Mouse (Mus musculus) ovary, adult 2 months (tissue): ENCODE results near the gene Coq10b. TPM values are rescaled to one million over a fixed set of nuclear protein-coding genes. Genes with fewer than 3 reads are reported as not detected.

Source experiments
- polyA plus RNA-seq: library from polyadenylated mRNA; depleted of rRNA; stranded (reverse); fragments of >200 nt; gene quantifications from 2 replicates; pipeline ENCODE4 v1.2.3, GENCODE M21; 2012; rRNA removed

Gene Coq10b
- 6.3 and 9.4 TPM in 2 replicates for polyA plus RNA-seq

GRCm38 (mm10) chr1:55052355-55052953 is at the start of gene Coq10b:
Gene Coq10b (plus strand): TSS chr1:55052770.

DNA sequence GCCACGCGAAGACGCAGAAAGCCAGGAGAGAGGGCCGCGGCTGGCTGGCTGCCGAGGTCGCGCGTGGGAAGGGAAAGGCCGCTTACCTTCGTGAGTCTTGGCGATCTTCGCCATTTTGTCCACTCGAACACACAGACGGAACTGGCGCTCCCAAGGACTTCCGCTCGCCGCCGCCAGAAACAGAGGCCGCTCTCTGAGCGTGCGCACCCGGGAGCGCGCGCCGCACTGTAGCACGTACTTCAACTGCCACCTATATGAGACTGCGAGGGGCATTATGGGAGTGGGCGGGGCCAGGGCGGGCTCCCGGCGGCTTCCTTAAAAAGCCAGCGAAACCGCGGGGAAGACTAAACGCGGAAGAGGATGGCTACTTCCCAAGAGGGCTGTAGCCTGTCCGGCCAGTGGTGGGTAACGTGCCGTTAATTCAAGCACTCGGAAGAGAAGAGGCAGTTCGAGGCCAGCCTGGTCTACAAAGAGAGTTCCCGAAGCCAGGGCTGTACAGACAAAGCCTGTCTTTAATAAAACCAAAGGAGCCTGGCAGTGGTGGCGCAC is 25.2 kb upstream of the Coq10b start, which contains the start of gene Sf3b1:
Gene Sf3b1, minus strand, starts transcription at position 229 of the 549 bp plus-strand sequence.

DNA sequence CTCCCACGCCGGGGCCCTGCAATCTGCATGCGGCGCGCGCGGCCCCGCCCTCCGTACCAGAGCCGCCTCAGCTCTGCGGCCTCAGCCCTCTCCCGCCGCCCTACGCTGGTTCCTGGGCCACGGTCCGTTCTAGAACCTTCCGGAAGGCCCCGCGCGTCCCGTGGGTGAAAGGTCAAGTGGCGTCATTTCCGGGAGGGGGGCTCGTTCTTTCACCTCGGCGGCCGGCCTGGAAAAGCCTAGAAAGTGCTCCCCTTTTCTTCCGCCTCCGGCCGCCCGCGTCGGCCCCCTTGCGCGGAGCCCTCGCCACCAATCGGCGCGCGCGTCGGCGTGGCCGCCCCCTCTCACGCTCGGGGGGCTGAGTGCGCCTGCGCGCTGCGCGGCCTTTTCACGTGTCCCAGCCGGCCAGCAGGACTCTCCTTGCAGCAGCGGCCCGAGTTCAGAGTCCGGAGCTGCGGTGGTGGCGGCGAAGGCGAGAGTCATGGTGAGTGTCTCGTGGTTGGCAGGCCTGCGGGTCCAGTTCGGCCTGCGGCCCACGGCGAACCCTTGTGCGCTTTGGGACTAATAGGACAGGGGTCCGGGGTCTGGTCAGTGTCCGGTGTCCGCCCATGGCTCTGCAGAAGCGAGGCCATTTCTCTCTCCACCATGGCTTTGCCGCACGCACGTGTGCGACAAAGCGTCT is 35.5 kb downstream of the Coq10b start, which contains the start of the genes Hspe1 and Hspd1:
Gene Hspe1, plus strand, starts transcription at position 201 of the 679 bp plus-strand sequence.
Gene Hspd1, minus strand, starts transcription at position 312 of the 679 bp plus-strand sequence.

Other genes starting within 250 kb of the Coq10b start
- gene Ankrd44, start 126.4 kb upstream of the Coq10b start, polyA plus RNA-seq, result 8.1 and 15.8 TPM in 2 replicates
- gene Sf3b1, start 25.3 kb upstream of the Coq10b start, polyA plus RNA-seq, result 19.1 and 25.9 TPM in 2 replicates
- gene Hspe1, start 35.4 kb downstream of the Coq10b start, polyA plus RNA-seq, result 23.0 and 35.4 TPM in 2 replicates
- gene Hspd1, start 35.5 kb downstream of the Coq10b start, polyA plus RNA-seq, result 21.4 and 25.2 TPM in 2 replicates
- 6.2 and 6.7 TPM in 2 replicates for gene Mob4, start 78.5 kb downstream of the Coq10b start, polyA plus RNA-seq
- gene Rftn2, start 174.0 kb downstream of the Coq10b start, polyA plus RNA-seq, result 2.9 and 3.4 TPM in 2 replicates
- 2.6 and 3.4 TPM in 2 replicates for gene Mars2, start 184.4 kb downstream of the Coq10b start, polyA plus RNA-seq